Mouse (Mus musculus) adrenal gland, postnatal 4 days (tissue): Measurements from ENCODE around the gene Lrch1. TPM values are rescaled to one million over a fixed set of nuclear protein-coding genes. Genes with fewer than 3 reads are reported as not detected.

Experiments used
- DNase-seq, 2 experiments: peaks; one replicate each; pipeline ENCODE4 v3.0.0; 2021 to 2022; ENCODE audit warnings: low spot score in 2 of 2, mixed read lengths in 2 of 2
- total RNA-seq, 2 experiments: library from RNA; stranded (reverse); gene quantifications; 2 replicates each; pipeline ENCODE4 v1.2.3; 2021

Gene Lrch1
- total RNA-seq, 2 experiments from 2014 or later, result 25.9 to 27.4 TPM

DNA sequence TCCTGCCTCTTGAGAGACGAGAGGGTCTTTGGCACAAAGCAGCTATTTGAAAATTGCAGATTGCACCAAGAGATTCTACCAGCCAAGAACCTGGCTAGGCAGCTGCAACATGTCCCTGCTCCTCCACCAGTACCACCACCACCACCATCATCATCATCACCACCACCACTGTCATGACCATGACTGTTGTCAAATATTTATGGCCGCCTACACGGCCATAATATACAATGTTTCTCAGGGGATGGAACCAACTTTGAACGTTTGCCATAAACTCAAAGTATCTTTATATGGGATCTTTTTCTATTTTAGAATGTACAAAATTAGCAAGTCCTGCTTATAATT, 93.9 kb downstream of the Lrch1 start:
- DNase-seq, result no peak

DNA sequence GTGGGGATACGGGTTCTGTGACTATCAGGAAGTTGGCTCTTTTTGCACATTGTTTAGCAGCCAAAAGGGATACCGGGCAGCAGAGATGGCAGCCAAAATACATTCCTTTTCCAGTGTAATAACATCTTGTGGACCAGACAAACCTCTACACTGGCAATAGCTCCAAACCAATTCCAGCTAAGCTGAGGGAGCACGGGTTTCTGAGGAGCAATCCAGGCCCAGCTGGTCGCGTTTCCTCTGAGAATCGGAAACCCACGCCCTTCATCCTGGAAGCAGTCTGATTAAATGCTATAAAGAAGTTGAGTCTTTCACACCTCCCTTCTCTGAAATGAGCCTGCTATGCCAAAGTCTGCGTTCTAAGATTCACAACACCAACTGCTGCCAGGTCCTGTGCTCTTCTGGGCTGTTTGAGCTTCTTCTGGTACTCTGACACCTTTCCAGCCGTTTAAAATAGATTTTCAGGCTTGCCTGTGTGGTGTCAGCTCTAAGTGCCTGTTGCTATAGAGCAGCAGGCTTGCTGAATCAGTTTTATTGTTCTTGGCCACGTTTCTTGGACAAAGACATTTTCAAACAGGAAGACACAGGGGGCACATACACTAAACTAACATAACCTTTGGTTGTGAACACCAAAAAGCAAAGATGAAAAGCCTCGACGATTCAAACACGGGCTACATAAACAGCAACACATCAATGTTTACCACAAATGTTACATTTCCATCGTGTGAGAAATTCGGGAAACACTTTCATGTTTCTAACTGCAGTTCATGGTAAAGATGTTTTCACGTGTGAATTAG, 94.5 kb downstream of the Lrch1 start:
- DNase-seq, result no peak

DNA sequence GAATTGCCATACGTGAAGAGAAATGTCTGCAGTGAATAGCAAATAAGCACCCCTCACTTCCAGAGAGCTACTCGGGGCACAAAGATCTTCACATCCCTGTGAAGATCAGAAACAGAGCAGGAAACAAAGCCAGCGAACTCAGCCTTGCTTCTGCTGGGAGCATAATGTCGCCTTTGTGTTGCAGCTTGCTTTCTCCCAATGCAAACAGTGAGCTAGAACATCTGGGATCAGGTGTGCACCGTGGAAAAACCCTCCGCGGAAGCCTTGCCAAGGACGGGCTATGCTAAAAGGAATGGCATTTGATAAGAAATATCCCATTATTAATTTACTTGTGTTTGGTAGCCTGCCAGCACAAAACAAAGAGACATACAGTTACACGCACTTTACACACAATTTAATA, 95.8 kb downstream of the Lrch1 start:
- DNase-seq, result no peak

DNA sequence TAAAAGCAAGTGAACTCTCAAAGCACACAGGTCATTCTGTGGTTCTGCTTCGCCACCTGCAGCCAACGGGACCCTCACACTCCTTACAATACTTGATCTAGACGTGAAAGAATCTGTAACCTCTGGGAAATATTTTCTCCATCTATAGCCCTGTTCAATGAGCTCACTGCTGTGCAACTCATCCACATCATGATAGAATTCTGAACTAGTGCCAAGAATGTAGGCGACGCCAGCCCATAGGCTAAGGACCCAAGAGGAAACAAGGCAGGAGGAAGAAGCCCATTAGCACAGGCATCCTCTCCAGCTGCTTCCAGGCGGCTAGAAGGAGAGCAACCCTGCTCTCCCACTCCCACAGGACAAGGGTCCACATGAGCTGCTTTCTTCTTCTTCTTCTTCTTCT, 98.7 kb downstream of the Lrch1 start:
- DNase-seq, result no peak

DNA sequence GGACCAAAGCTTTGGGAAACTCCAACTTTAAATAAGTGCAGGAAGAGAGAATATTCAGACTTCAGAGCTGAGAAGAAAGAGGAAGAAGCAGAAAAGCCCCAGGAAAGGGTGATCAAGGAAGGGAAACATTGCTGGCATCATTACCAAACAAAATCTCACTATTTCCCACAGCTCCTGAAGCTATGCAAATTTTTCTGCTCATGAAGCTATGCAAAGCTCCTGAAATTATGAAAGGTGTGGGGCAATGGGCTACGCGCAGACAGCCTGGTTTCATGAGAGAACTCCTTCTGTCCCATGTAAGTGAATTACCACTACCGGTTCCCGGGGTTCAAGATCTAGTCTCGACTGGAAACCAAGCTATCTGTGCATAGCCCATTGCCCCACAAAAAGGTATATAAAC, 99.5 kb downstream of the Lrch1 start:
- no peak for DNase-seq

DNA sequence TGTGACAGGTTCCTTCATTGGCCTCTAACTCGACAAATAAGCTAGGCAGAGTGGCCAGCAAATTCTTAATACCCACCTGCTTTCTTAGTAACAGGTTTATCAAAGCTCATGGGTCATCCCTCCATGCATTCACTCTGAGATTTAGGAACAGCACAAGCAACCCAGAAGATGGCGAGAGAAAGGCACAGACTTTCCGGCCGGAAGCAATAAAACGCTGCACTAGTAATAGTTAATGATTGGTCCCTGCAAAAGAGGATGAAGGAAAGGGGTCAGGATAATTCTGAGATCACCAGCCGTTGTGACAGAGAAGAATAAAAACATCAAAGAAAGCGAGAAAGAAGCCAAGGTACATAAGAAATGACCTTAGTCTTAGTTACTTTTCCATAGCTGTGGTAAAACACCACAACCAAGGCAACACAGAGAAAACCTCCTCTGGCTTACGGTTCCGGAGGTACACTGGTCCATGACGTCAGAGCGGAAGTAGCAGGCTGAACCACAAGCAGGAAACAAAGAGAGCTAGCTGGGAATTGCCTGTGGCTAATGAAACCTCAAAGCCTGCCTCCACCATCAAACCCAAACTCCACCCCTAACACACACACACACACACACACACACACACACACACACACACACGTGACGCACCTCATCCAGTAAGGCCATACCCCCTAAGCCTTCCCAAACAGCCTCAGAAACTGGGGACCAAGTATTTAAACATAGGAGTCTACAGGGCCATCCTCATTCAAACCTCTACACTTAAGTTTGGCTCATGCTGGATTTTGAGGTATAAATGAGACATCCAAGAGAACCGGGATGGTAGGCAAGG, 100.2 kb downstream of the Lrch1 start:
- no peak for DNase-seq

DNA sequence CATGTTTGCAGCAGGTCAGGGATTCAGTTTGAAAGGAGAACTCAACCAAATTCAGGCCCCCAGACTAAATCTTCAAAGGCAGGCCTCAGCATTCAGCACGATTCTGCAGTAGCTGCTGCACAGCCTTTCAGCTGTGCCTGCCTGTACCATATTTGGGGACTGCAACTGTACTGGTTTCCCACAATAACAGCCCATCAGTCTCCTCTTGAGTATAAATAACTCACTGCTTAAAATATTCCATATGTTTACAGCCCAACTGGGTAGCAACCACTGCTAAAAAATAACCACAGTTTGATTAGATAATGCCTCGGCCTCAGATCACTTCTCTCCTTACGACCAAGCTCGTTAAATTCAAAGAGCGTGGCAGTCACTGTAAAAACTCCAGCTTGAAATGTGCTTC, 101.0 kb downstream of the Lrch1 start:
- no peak for DNase-seq

DNA sequence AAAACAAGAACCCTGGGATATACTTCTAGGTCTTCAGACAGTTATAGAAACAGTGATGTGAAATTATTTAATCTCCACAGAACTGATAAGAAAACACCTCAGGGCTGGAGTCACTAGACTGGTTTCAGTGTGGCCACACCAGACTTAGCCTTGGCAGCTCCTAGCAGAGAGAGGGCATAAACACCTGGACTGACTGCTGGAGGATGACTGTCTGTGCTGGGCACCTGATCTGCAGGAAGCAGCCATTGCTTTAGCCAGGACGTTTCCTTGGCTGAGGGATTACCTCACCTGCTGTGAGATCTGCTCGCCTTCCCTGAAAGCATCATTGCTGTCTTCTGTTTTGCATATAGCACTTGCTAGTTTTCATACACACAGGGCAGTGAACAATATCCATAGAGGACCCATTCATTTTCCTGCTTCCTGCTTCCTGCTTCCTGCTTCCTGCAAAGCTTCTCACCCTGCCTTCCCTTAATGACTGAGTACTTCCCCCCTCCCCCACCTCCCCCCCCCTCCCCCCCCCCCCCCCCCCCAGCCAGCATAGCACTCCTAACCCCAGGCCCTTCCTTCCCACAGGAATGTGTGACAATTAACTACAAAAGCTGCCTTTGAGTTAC, 101.9 kb downstream of the Lrch1 start:
- no peak for DNase-seq

DNA sequence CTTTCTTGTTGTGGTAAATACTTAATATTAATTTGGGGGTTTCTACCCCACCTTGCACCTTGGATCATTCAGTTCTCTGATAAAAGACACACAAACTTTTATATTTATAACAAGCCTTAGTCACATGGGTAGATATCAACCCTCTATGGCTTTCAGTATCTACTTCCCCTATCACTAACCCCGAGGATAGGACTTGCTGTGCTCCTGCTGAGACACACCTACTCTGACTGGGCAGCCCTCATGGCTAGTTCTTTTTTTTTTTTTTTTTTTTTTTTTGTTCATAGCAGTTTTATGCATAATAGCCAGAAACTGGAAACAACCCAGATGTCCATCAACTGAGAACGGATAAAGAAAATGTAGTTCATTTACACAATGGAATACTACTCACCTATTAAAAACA, 106.0 kb downstream of the Lrch1 start:
- DNase-seq, result no peak

DNA sequence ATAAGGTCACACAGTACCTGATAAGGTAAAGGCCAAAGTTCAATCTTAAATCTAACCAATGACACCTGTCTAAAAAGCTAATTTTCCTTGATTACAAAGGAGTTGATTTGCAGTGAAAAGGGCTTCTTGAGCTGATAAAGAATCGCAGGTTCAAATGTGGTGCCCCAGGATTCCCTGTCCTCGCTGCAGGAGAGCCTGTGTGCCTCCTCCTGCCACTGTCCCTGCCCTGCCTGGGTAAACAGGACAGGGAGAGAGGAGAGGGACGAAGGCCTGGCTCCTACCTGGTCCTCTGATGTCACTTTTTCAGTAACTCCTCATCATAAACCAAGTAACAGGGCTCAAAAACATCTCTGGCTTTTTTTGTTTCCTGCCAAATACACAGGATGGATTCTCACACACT, 106.4 kb downstream of the Lrch1 start:
- no peak for DNase-seq

DNA sequence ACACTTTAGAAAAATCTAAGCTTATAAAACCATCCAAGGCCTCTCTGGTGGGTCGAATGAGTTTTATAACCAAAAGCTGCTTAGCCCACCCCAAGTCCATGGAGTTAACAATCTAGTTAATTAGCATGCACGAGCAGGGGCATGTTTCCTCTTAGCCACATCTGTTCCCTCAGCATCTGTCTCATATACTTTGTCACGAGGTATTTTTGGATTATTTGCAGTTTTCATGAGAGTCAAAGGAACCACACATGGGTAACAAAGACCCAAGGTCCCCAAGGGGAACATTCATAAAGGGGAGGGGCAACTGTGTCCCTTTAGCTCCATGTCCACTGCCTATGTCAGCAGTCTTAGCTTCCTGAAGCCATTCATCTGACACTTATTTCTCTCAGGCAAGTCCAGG, 106.9 kb downstream of the Lrch1 start:
- no peak for DNase-seq

DNA sequence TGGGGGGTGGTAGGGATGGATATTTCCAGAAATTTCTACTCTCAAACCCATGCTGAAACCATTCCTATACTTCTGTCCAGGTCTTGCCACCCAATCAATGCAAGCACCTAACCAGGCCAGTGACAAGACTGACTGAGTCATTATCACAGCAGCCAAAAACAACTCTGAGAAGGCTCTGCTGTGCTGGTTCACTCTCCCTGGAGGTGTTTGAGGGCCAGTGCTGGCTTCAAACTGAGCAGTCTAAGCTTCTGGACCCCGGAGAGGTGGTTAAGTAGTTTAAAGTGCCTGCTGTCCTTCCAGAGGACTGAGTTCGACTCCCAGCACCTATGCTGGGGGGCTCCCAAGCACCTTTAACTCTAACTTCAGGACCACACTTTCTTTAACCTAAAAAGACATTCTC, 107.3 kb downstream of the Lrch1 start:
- no peak for DNase-seq

DNA sequence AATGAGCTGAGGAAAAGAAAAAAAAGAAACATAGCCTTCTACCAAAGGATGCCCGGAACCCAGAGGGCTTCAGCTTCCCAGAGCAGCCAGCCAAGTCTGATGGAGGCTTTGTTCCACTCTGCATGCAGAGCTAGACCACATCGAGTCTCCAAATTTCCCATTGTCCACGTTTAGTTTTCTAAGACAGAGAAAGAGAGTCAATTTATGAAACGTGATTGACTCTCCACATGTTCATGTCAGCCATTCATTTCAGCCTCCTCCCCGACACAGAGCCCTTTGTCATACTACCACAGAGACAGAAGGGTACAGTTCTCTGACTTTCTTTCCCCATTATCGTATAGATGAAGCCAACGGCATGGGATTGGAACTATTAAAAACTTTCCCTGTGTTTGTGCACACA, 108.9 kb downstream of the Lrch1 start:
- no peak for DNase-seq

DNA sequence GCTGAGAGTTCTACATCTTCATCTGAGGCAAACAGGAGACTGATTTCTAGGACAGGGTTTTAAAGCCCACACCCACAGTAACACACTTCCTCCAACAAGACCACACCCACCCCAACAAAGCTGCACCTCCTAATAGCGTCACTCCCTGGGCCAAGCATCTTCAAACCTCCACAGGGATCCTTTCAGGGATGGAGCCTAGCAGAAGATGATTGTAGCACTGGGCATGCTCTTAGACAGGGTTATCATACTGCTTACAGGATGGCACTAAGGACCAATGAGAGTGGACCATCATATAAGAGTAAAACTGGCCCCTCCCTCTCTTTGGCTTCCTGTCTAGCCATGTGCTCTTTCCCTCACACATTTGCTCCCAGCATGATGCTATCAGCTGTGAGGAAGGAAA, 112.7 kb downstream of the Lrch1 start:
- no peak for DNase-seq

DNA sequence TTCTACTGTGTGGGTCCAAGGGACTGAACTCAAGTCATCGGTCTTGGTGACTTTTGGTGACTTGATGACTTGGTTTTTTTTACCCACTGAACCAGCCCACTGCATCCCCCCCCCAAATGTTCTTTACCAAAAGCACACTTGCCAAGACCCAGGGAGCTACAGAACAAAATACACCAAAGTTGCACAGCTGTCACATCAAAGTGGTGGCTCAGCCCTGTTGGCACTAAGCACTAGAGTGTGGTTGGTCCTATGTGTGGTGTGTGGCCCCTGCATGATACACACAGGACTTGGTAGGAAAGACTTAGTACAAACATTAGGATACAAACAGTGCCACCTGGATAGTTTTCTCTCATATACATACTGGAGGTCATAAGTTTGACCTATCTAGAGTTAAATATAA, 113.5 kb downstream of the Lrch1 start:
- no peak for DNase-seq

DNA sequence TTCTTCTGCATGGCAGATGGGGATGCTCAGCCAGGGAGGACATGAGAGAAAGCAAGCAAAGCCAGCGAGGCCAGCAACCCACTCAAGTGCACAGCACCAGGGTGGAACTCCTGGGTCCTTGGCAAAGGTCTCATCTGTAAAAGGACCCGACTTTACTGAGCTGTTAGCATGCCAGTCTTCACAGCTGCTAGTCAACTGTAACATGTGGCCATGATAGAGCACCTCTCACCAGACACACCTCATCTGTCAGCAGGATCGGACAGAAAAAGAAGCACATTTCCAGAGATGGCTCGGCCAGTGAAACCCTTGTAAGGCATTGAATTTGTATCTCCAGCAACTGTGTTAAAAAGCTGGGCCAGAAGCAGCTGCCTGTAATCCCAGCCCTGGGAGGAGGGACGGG, 116.0 kb downstream of the Lrch1 start:
- no peak for DNase-seq

DNA sequence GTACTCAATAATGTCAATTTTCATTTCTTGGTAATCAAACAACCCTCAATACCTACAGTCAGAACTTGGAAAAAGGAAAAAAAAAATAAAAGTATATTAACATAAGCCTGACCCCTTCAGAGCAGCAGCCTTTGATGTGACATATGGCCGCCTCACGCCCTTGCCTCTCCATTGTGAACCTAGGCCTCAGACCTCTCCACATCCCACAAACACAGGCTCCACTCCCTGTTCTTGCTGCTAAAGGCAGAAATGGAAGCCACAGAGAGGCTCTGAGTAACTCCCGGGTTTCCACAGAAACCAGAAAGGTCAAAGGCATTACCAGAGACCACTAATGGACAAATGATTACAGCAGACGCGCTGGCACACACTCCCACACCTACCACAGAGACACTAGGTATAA, 116.6 kb downstream of the Lrch1 start:
- DNase-seq, result no peak

DNA sequence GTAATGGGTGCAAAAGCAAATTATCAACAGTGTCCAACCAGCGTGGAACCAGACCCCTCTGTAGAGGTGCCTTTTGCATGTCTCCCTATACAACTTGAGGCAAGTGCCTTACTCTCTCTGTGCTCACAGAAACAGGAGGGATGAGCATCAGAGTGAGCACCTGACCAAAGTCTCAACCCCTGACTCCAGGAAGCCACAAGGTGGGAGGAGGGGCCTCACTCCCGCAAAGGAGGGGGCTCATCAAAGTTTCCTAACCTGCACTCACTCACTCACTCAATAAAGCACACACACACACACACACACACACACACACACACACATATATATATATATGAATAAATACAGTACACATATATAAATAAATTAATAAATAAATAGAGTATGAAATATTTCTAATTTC, 117.1 kb downstream of the Lrch1 start:
- DNase-seq, result no peak

DNA sequence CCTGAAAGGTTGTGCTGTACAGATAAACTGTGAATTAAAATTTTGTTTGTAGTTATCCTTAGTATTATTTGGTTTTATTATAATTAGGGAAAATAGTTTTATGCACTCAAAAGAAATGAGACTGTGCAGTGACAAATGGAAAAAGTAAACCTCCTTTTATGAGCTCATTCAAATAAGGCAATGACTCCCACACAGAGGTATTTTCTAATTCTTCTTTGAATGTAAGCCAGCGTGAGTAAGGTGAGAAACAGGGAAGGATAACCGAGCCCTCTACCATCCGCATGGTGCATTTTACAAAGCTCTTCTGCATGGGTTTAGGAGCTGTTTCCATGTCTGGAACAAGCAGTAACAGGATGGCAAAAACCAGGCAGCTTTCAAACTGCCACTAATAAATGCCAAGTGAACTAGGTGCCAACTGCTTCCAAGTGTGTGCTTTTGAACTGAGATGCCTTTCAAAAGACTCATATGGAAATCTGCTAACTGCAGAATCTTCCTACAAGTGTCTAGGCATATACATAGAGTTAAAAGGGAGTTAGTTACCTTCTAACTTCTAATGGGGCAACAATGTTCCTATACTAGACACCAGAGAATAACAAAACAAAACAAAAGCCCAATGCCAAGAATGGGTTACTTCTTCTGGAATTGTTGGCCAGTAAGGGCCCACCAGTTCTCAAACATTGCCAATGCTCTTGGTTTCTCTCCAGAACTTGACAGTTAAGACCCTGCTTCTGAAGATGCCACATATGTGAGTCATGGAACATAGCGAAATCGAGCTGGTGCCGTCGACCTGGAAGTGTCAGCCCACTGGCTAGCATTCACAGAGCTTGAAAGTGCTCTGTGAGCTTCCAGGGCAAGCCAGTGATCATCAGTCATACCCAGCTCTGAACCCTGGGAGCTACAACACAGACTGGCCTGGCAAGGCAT, 124.7 kb downstream of the Lrch1 start:
- DNase-seq, result no peak

DNA sequence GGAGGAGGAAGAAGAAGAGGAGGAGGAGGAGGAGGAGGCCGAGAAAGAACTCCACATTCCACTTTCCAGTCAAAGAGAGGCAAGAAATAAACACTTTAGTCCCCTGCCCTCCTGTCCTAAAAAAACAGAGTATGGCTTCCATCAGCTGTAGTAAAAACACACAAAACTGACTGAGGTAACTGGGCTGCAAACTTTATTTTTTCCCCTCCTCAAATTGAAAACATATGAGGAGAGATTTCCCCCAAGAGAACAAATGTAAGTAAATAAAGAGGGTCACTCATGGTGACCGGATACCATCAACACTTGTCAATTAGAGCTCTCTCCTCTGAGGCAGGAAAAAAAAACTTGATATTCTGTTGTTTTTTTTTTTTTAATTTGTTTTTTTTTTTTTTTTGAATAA, 125.6 kb downstream of the Lrch1 start:
- no peak for DNase-seq

DNA sequence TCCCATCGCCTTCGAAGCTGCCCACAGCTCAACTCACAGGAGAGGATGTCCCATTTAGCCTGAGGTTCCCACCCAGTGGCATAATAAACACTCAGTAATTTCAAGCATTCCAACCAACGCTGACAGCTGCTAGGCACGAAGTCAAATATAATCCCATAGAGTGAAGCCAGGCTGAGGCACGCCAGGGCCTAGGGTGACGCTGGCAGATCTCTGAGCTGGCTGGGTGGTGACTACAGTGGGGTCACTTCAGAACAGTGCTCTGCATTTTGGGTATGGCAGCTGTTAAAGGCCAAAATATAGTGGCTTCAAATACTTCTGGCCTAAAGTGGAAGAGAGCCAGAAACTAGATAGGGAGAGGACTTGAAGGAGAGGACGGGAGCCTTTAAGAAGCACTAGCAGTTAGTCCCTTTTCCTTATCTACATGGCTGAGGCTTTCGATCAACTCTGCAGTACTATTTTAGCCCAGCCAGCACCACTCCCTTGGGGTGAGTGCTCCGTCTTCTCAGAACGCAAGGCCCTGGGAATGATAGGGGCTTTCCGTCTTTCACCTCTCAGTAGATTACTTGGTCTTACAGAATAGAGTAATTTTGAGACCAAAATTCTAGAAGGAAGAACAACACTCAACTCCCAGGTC, 127.4 kb downstream of the Lrch1 start:
- DNase-seq, result no peak
